Mouse (Mus musculus): ENCODE results near the gene Gad2.
"Not testable (repeated sequence)": the region's sequence is repeated elsewhere in the genome, so short reads cannot be mapped to it uniquely, and the experiment has no call there.

GRCm38 (mm10) chr2:22588673-22589381, 33.2 kb upstream of the Gad2 start:
- not testable (repeated sequence) for TF ChIP-seq CTCF, POLR2A (IDR thresholded peaks at IDR 0.05; ENCODE audit: extremely low read depth, insufficient read depth, low read length)
